Mouse (Mus musculus) cerebellum, adult 2 months (tissue): Measurements from ENCODE around the gene Nptn. TPM values are rescaled to one million over a fixed set of nuclear protein-coding genes. Genes with fewer than 3 reads are reported as not detected.
A peak's percentile ranks its signal among the peaks of the same experiment; 100 is the strongest.

Experiments used
- DNase-seq, 2 experiments: peaks; one replicate each; pipeline ENCODE4 v3.0.0; 2021
- H3K27ac ChIP-seq: fragments of 200-500 bp; 2 replicates; pipeline ENCODE4 v1.5.1; 2012; ENCODE audit warnings: low read length, control low read depth, inconsistent platforms; ENCODE audit not compliant: insufficient read depth
- H3K27me3 ChIP-seq: fragments of 200-500 bp; 2 replicates; pipeline ENCODE4 v1.6.1; 2012; ENCODE audit warnings: inconsistent platforms, mild to moderate bottlenecking, low read length, moderate library complexity; ENCODE audit not compliant: control insufficient read depth, insufficient read depth
- H3K4me1 ChIP-seq: fragments of 200-500 bp; 2 replicates; pipeline ENCODE4 v1.6.1; 2011; ENCODE audit warnings: low read length; ENCODE audit not compliant: control insufficient read depth, insufficient read depth
- H3K4me3 ChIP-seq: fragments of 200-500 bp; replicated peaks from 2 replicates; pipeline ENCODE3; 2011; ENCODE audit warnings: mild to moderate bottlenecking, low read depth, low read length, control low read depth; ENCODE audit not compliant: insufficient read depth
- CTCF ChIP-seq: fragments of 200-500 bp; IDR thresholded peaks from 2 replicates; pipeline ENCODE4 v1.5.1; 2011; ENCODE audit warnings: low read depth, mild to moderate bottlenecking, control low read depth, low read length, moderate library complexity, borderline replicate concordance; ENCODE audit not compliant: insufficient read depth
- POLR2A ChIP-seq: fragments of 200-500 bp; IDR thresholded peaks from 2 replicates; pipeline ENCODE4 v1.6.1; 2011; ENCODE audit warnings: low read length, control low read depth, borderline replicate concordance; ENCODE audit not compliant: insufficient read depth
- WGBS: fragments of 180-500 bp; shearing (Covaris S2); methylation state at CpG from one replicate; pipeline ENCODE4 v1.1.7; 2018; 5-methylcytosine and 5-hydroxymethylcytosine counted together
- polyA plus RNA-seq: library from polyadenylated mRNA; depleted of rRNA; stranded (reverse); fragments of >200 nt; gene quantifications from 2 replicates; pipeline ENCODE4 v1.2.3, GENCODE M21; 2012

The Nptn gene
- polyA plus RNA-seq, 1 experiment = 1,284 TPM

DNA sequence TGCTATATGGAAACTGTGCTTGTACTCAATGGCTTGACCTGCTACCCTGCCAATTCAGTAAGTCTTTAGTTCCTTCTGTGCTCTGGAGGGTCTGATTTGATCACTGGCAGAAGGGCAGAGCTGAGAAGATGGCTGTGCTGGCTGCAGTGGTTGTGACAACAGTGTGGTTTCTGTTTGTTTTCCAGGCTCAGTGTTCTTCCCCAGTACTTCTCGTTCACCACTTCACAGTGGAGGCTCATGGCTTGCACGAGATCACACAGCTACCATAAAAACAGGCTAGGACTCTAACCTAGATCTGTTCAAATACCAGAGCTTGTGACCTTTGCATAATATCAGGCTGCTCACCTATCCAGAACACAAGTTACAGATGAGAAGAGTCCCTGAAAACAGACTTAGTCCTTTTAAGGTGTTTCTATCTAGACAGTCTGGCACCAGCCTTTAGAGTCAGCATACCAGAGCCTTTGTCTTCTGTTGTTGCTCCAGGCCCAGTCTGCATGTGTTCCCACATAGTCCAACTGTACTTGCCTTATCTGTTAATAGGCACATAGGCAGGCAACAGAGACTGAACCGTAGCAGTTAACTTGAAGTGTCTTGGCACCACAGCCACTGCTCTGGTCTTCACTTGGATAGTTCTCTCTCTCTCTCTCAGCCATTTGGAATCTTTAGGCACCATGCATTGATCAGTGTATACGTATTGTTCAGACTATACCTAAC lies 76.7 kb downstream of the Nptn start:
- TF ChIP-seq CTCF = no peak
- no peak for TF ChIP-seq POLR2A
- no peak overlapping the region for H3K4me3 ChIP-seq
- no peaks in the 10 kb centered on the region for H3K27me3 ChIP-seq
- no peak overlapping the region for H3K27ac ChIP-seq
- no peak for DNase-seq
- 88% methylated on average over 4 of the region's 4 CpGs for WGBS
- no peaks in the 10 kb centered on the region for H3K4me1 ChIP-seq

DNA sequence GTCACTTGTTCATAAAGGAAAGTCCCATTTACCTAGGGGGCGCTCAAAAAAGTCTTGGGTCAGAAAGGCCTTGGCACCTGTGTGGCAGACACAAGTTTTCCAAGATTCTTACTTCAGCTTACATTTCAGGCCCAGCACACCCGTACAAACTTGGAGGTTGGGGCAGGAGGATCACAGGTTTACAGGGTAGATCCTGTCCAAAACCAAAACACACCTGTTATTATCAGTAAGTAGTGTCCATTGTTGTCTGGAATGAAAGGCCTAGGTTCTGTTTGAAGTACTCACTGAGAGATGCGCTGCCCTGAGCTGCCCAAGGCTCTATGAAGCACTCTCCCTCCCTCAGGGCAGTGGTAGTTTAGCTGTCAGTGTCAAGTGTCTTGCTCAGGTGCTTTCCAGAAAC lies 77.3 kb downstream of the Nptn start:
- no peak for TF ChIP-seq POLR2A
- no peak for TF ChIP-seq CTCF
- Histone ChIP-seq H3K4me1 (no peaks in the 10 kb centered on the region), H3K27ac (no peak overlapping the region), H3K27me3 (no peaks in the 10 kb centered on the region), H3K4me3 (no peak overlapping the region)
- 95% methylated on average over 3 of the region's 3 CpGs for WGBS
- no peak for DNase-seq

DNA sequence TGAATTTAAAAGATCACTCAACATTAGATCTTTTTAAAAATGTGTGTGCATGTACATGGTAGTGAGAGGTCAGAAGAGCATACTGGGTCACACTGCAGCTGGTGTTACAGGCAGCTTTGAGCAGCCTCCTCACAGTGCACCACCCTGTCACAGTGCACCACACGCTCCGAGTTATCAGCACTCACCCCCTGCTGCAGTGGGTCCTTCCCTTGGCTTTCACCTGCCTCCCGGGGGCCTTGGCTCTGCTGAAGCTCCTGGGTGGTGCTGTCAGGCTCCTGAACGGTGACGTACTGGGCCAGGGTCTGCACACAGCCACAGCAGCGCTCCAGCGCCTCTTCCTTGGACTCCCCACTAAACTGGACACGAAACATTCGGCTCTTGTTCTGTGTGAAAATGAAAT lies 77.9 kb downstream of the Nptn start:
- Histone ChIP-seq H3K27me3 (no peaks in the 10 kb centered on the region), H3K4me3 (no peak overlapping the region), H3K27ac (no peak overlapping the region), H3K4me1 (no peaks in the 10 kb centered on the region)
- 78% methylated on average over 9 of the region's 9 CpGs for WGBS
- DNase-seq = no peak
- TF ChIP-seq CTCF = no peak
- no peak for TF ChIP-seq POLR2A

DNA sequence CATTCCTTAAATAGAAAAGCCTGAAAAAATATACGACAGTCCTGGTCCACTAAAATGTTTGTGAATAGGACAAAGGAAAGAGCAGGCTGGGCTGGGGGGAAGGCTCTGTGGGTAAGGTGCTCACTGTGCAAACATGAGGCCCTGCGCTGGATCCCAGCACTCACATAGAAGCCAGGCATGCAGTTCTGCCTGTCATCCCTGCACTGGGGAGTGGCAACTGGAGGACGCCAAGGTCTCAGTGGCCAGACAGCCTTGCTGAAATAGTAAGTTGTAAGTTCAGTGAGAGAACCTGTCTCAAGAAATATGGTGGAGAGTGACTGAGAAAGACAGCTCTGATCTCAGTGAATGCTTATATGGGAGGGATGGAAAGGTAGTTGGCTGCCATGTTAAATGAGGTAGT lies 78.6 kb downstream of the Nptn start:
- DNase-seq = no peak
- 93% methylated on average over 3 of the region's 3 CpGs for whole genome bisulfite sequencing
- Histone ChIP-seq H3K27ac (no peak overlapping the region), H3K27me3 (no peaks in the 10 kb centered on the region), H3K4me3 (no peak overlapping the region), H3K4me1 (no peaks in the 10 kb centered on the region)
- no peak for TF ChIP-seq CTCF
- TF ChIP-seq POLR2A = no peak

DNA sequence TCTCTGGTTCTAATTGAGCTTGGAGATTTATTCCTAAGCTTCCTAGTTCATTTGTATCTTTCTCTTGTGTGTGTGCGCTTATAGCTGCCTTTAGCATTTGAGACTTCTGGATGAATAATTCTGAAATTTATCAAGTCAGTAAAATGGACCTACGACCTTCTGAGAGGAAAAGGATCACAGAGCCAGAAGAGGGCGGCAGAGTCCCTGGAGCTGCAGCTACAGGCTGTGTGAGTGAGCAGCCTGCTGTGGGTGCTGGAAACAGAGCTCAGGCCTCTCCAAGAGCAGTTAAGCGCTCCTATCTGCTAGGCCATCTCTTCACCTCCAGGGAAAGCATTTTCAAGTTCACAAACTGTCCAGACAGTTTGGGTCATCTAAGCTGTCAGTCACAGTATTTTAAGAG lies 80.0 kb downstream of the Nptn start:
- Histone ChIP-seq H3K4me1 (no peaks in the 10 kb centered on the region), H3K27me3 (no peaks in the 10 kb centered on the region), H3K4me3 (no peak overlapping the region), H3K27ac (no peak overlapping the region)
- no peak for DNase-seq
- TF ChIP-seq CTCF (peak; percentile 11; the same call in 1 of the 2 replicates), POLR2A (no peak)
- 94% methylated on average over 4 of the region's 4 CpGs for WGBS

DNA sequence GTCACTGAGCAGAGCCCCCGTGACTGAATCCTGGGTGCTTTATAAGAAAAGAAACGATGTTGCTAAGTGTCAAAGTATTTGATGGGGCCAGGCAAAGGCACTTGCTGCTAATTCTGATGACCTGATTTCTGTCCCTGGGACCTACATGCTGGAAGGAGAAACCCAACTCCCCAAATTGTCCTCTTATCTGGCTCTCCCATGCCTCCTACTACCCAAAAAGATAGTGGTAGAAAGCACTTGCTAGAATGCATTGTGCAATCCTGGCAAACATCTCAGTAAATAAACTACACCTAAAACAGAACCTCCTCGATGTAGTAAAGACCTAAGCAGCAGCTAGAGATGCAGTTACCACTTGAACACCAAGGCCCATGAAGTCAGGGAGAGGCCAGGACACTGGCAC lies 80.8 kb downstream of the Nptn start:
- no peak for TF ChIP-seq POLR2A
- no peak for TF ChIP-seq CTCF
- 87% methylated on average over 3 of the region's 3 CpGs for WGBS

DNA sequence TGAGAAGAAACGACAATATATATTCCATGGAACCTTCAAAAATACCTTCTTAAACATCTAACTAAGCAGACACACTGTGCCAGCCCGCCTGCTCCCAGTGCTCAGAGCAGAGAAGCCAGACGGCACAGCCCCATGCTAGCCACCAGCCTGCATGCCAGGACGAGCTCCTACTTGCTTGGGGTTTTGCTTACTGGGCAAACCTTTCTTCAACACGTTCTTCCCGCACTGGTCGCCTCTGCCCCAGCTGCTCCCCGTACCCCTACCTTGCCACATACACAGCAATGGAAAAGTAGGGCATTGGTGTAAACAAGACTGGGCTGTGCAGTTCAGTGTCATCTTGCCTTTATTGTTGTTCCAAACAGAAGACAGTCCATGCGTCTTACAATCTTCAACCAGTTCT lies 83.5 kb downstream of the Nptn start:
- 0 out of 2 replicates have a peak, but pooled peaks cover 4% of the 10 kb centered on the region for H3K4me1 ChIP-seq
- TF ChIP-seq CTCF (no peak), POLR2A (no peak)
- H3K27me3 ChIP-seq = no peaks in the 10 kb centered on the region
- WGBS = 67% methylated on average over 9 of the region's 9 CpGs
- DNase-seq = no peak
- H3K27ac ChIP-seq = no peak overlapping the region
- no peak overlapping the region for H3K4me3 ChIP-seq

More for the DNA sequence above, 80.8 kb downstream of the Nptn start:
- Histone ChIP-seq H3K4me1 (no peaks in the 10 kb centered on the region), H3K27ac (no peak overlapping the region), H3K27me3 (no peaks in the 10 kb centered on the region), H3K4me3 (no peak overlapping the region)
- no peak for DNase-seq

DNA sequence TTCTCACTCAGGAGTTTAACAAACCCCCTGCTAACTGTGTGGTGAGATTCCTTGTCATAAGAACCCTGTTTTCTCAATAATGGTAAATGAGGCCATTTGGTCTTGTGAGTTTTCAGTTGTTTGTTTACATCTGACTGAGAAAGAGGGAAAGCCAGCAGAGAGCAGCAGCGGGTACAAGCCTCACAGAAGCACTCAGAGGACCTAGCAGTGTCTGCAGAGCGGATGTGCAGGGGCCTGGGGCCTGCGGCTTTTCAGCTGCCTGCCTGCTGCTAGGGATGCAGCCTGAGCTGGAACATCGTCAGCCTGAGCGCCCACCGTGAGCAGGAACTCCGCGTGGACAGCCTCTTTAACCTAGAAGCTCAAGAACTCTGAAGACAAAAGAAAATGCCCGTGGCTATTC lies 84.2 kb downstream of the Nptn start:
- Histone ChIP-seq H3K4me3 (no peak overlapping the region), H3K27me3 (no peaks in the 10 kb centered on the region), H3K27ac (no peak overlapping the region), H3K4me1 (0 out of 2 replicates have a peak, but pooled peaks cover 4% of the 10 kb centered on the region)
- WGBS = 57% methylated on average over 9 of the region's 9 CpGs
- no peak for TF ChIP-seq CTCF
- TF ChIP-seq POLR2A = no peak
- no peak for DNase-seq
